Mouse (Mus musculus) midbrain, embryonic 11.5 days (tissue): ENCODE data around the gene Nufip2. TPM values are rescaled to one million over a fixed set of nuclear protein-coding genes. Genes with fewer than 3 reads are reported as not detected.

Source experiments
- ATAC-seq: fragments of 200-750 bp; cut with Nextera tagmentation; 2 replicates; pipeline ENCODE4 v1.8.0; 2017; ENCODE audit warnings: moderate TSS enrichment, moderate library complexity; ENCODE audit not compliant: low FRiP score
- DNase-seq: peaks from one replicate; pipeline ENCODE4 v3.0.0; 2015; ENCODE audit warnings: low spot score; ENCODE audit errors: missing footprints
- H3K27ac ChIP-seq: fragments of 300-500 bp; sonication (generic); 2 replicates; pipeline ENCODE4 v1.5.1; 2014; ENCODE audit warnings: low read depth, low read length
- H3K27me3 ChIP-seq: fragments of 300-500 bp; sonication (generic); 2 replicates; pipeline ENCODE4 v1.6.1; 2014; ENCODE audit warnings: mild to moderate bottlenecking, low read length, moderate library complexity, mixed read lengths; ENCODE audit not compliant: control insufficient read depth, insufficient read depth
- H3K36me3 ChIP-seq: fragments of 300-500 bp; sonication (generic); 2 replicates; pipeline ENCODE4 v1.6.1; 2014; ENCODE audit warnings: mild to moderate bottlenecking, low read length, moderate library complexity, mixed read lengths; ENCODE audit not compliant: control insufficient read depth, insufficient read depth
- H3K4me1 ChIP-seq: fragments of 300-500 bp; sonication (generic); 2 replicates; pipeline ENCODE4 v1.6.1; 2014; ENCODE audit warnings: low read length; ENCODE audit not compliant: control insufficient read depth, insufficient read depth
- H3K4me2 ChIP-seq: fragments of 300-500 bp; sonication (generic); 2 replicates; pipeline ENCODE4 v1.6.1; 2014; ENCODE audit warnings: mild to moderate bottlenecking, moderate library complexity
- H3K4me3 ChIP-seq: fragments of 300-500 bp; sonication (generic); 2 replicates; pipeline ENCODE4 v1.5.1; 2014; ENCODE audit warnings: low read depth, low read length
- H3K9ac ChIP-seq: fragments of 300-500 bp; sonication (generic); 2 replicates; pipeline ENCODE4 v1.6.1; 2014; ENCODE audit warnings: low read length
- H3K9me3 ChIP-seq: fragments of 300-500 bp; sonication (generic); 2 replicates; pipeline ENCODE4 v1.6.1; 2016; ENCODE audit warnings: low read length; ENCODE audit not compliant: control insufficient read depth
- WGBS: fragments of 180-500 bp; shearing (Covaris S2); extraction: QIAGEN DNeasy Blood & Tissue Kit; methylation state at CpG from one replicate; pipeline ENCODE4 v1.1.7; 2014; 5-methylcytosine and 5-hydroxymethylcytosine counted together
- polyA plus RNA-seq: library from polyadenylated mRNA; unstranded; fragments of >200 nt; fragmentation: Nextera tagmentation; extraction: Ambion mirVana; gene quantifications from 2 replicates; pipeline ENCODE4 v1.2.1, GENCODE M21; 2014

Gene Nufip2
- polyA plus RNA-seq, 1 experiment from 2014 or later: 4.8 TPM

DNA sequence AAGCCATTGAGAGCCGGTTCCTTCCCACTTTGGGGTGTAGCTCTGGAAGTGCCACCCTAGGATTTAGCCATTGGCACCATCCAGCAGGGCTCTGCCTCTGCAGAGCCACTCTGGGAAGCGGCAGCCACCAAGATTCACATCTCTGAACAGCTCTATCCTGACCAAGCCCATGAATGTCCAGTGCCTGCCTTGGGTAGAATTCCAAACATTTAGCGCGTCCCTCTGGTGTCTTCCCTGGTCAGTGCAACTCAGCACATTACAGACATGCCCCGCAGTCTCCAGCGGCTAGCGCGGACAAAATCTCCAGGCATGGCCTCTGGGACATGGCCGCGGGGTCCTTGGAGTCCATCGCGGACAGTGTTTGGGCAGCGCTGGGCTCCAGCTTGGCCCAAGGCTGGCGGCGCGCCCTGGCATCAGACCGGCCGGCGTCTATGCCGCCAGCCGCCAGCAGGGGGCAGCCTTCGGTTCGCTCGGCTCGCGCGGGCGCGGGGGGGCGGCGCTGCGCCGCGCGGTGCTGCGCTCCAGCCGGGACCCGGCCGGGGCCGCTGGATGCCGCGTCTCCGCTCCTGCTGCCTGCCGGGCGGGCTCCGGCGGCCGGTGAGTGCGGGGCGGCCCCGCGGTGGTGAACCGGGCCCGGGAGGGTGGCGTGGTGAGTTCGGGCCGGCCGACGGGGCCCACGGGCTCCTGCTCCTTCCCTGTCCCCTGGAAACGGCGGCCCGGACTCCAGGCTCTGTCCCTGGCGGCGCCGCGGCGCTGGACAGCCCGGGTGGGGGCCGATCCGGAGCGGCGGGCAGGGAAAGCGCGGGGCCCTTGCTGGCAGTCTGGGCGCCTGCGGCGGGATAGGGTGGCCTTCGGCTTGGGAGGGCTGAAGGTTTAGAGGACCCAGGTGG lies 77.1 kb downstream of the Nufip2 start, which contains the start of gene Myo18a:
Gene Myo18a, plus strand, starts transcription at position 464 of the 890 bp plus-strand sequence.
- peak; percentile 100 for DNase-seq
- H3K36me3 ChIP-seq: no peaks in the 10 kb centered on the region
- WGBS: 2% methylated on average over 49 of the region's 79 CpGs
- peak within 1 kb of the TSS; percentile 83 for H3K4me2 ChIP-seq
- peak within 1 kb of the TSS; percentile 93 for H3K27ac ChIP-seq
- ATAC-seq: peak; percentile 82
- peak within 1 kb of the TSS; percentile 99 for H3K9ac ChIP-seq
- H3K4me3 ChIP-seq: peak within 1 kb of the TSS; percentile 95
- H3K4me1 ChIP-seq: peaks cover 39% of the 10 kb centered on the region
- H3K9me3 ChIP-seq: no peaks in the 10 kb centered on the region
- no peaks in the 10 kb centered on the region for H3K27me3 ChIP-seq

DNA sequence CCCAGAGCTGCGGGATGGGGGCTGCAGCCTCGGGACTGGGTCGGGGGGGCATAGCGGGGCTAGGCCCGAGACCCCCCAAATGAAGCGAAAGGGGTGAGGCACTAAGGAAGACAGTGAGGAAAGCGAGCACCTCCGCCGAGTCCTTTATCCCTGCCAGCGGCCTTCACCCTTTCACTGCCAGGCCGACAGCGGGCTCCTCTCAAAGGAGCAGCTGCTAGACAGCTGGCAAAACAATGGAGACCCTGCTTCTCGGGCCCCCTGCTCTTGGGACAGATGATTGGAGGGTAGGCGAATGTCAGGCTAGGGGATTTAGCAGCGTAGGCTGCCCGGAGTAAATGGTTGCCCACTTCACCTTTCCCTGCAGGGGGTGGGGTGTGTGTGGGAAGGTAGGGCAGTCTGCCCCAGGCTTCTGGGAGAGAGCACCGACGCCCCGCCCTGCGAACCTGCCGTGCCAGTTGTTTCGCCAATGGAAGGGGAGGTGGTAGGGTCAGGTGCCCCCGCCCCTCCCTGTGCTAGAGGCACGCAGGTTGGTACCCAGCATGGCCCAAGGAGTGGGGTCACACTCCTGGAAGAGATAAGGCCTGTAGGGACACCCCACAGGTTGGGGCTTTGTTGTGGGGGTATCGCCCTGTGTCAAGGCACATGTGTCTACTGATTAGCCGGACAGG lies 77.9 kb downstream of the Nufip2 start:
- H3K36me3 ChIP-seq: no peaks in the 10 kb centered on the region
- H3K27ac ChIP-seq: peak overlapping the region; percentile 93
- peak; percentile 73 for ATAC-seq
- H3K9ac ChIP-seq: peak overlapping the region; percentile 99
- H3K27me3 ChIP-seq: no peaks in the 10 kb centered on the region
- H3K4me2 ChIP-seq: peak overlapping the region; percentile 83
- 6% methylated on average over 26 of the region's 26 CpGs for WGBS
- peak overlapping the region; percentile 95 for H3K4me3 ChIP-seq
- no peaks in the 10 kb centered on the region for H3K9me3 ChIP-seq
- peak; percentile 97 for DNase-seq
- H3K4me1 ChIP-seq: peaks cover 39% of the 10 kb centered on the region

DNA sequence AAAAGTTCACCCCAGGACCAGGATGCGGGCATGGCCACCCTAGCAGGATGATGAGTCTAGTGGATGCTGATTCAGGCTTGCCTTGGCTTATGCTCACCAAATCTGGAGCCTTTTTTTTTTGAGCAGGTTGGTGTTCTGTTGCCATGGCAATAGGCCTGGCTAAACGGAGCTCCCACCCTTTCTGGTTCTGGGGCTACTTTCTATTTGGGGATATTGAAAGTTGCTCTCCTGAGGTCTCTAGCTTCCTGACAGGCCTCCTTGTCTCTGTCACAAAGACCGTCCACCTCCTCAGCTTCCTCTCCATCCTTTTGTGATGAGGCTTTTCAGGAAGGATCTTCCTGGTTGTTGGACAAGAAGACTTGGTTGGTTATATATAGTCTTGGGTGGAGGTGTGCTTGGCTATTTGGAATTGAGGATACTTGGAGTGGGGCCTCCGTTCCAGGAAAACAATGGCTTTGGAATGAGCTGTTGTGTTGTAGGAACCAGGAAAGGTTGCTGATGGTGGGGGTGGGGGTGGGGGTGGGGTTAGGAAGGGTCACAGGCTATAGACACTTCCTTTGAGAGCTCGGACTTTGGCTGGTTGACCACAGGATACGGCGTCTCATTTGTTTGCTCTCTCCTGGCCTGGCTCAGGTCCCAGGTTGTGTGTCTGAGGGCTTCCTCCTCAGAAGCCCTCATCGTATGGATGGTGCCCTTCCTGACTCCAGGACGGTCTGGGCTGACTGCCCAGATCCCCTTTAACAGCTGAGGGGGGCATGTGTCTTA lies 78.9 kb downstream of the Nufip2 start:
- no peaks in the 10 kb centered on the region for H3K36me3 ChIP-seq
- no peaks in the 10 kb centered on the region for H3K27me3 ChIP-seq
- H3K4me1 ChIP-seq: peaks cover 39% of the 10 kb centered on the region
- 58% methylated on average over 9 of the region's 9 CpGs for WGBS
- 0 out of 2 replicates have a peak overlapping the region, but pooled peaks have one; percentile 99 for H3K9ac ChIP-seq
- DNase-seq (no peak), ATAC-seq (no peak)
- H3K9me3 ChIP-seq: no peaks in the 10 kb centered on the region
- H3K27ac ChIP-seq: no peak overlapping the region
- peak overlapping the region; percentile 95; the same call in 1 of the 2 replicates for H3K4me3 ChIP-seq
- H3K4me2 ChIP-seq: peak overlapping the region; percentile 83

DNA sequence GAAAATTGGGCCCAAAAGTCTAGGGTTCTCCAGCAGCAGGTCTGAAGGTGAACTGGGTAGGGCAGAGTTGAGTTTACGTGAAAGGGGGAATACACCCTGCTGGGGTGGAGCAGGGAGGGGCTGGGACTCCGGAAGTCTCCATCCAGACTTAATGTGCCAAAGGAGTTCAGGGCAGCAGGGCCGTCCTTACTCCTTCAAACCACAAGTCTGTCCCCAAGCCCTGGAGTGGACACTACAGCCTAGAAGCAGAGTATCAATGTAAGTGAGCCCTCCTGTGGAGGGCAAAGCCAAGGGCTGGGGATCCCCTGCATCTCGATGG lies 79.5 kb downstream of the Nufip2 start:
- H3K36me3 ChIP-seq: no peaks in the 10 kb centered on the region
- 0 out of 2 replicates have a peak overlapping the region, but pooled peaks have one; percentile 9 for H3K9ac ChIP-seq
- H3K4me3 ChIP-seq: peak overlapping the region; percentile 9; the same call in 1 of the 2 replicates
- WGBS: 42% methylated on average over 4 of the region's 4 CpGs
- DNase-seq (no peak), ATAC-seq (no peak)
- H3K4me1 ChIP-seq: peaks cover 39% of the 10 kb centered on the region
- H3K27me3 ChIP-seq: no peaks in the 10 kb centered on the region
- no peaks in the 10 kb centered on the region for H3K9me3 ChIP-seq
- no peak overlapping the region for H3K27ac ChIP-seq
- H3K4me2 ChIP-seq: peak overlapping the region; percentile 83; the same call in 1 of the 2 replicates

DNA sequence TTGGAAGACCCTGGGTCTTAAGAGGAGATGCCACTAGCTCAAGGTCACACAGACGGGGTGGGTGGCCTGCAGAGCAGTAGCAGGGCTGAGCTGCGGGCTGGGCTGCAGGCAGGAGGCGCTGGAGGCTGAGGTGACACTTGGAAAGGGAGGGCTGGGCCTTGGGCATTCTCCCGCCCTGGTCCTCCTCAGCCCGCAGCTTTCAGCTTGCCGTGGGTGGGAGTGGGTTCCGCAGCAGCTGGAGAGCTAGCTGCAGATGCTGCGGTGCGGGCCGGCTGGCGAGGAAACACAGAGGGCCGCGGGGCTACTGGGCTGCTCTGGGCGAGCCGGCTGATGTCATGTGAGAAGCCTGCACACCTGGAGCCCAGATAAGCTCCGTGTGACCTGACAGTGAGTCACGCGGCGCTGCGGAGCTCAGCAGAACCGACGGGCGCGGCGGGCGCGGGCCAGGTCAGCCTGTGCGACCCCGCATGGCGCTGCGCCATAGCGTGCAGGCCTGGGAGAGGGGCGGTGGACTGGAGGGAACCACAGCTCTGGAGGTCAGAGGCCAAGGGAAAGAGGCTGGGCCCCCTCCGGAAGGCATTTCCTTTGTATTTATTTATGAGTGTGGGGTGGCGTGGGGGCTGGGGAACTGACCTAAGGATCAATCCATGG lies 80.5 kb downstream of the Nufip2 start:
- no peaks in the 10 kb centered on the region for H3K9me3 ChIP-seq
- peak overlapping the region; percentile 52 for H3K9ac ChIP-seq
- peak overlapping the region; percentile 58 for H3K4me2 ChIP-seq
- H3K27me3 ChIP-seq: no peaks in the 10 kb centered on the region
- DNase-seq: peak; percentile 93
- H3K4me1 ChIP-seq: peaks cover 39% of the 10 kb centered on the region
- H3K27ac ChIP-seq: no peak overlapping the region; the same call in 1 of the 2 replicates
- 2% methylated on average over 35 of the region's 35 CpGs for WGBS
- H3K4me3 ChIP-seq: peak overlapping the region; percentile 28
- no peaks in the 10 kb centered on the region for H3K36me3 ChIP-seq
- peak; percentile 26 for ATAC-seq

DNA sequence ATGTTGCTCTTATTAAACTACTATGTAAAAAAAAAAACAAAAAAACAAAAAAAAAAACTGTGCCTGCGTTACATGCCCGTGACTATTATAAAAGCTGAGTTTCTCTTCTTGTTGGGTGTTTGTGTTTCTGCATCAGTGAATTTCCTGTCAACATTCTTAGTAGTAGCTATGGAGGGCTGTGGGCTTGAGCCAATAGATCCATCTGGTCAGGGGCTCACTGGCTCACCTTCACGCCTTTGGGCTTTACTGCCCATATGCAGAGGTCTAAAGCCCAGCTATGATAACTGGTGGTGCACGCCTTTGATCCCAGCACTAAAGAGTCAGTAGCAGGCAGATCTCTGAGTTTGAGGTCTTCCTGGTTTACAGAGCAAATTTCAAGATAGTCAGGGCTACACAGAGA lies 83.5 kb downstream of the Nufip2 start:
- H3K27me3 ChIP-seq: no peaks in the 10 kb centered on the region
- no peak overlapping the region for H3K27ac ChIP-seq
- H3K4me3 ChIP-seq: no peak overlapping the region
- DNase-seq: no peak
- 76% methylated on average over 4 of the region's 4 CpGs for WGBS
- no peaks in the 10 kb centered on the region for H3K9me3 ChIP-seq
- ATAC-seq: no peak
- no peak overlapping the region for H3K4me2 ChIP-seq
- H3K36me3 ChIP-seq: no peaks in the 10 kb centered on the region
- H3K4me1 ChIP-seq: peaks cover 27% of the 10 kb centered on the region
- H3K9ac ChIP-seq: no peak overlapping the region

DNA sequence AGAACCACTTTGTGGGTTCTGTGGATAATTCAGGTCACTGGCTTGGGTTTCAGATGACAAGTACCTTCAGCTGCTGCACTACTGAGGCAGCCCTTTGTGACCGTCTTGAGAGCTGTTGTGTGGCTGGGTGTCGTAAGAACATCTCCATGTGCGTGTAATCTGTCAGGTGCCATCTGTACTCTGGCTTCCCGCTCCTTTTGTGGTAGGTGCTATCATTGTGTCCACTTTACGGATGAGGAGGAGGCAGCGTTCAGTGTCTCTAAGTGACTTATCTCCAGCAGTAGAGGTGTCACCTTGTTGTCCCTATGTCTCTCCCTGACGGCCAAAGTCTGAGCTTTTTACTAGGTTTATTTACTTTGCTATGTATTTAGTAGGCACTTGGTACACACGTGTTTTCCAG lies 84.4 kb downstream of the Nufip2 start:
- Histone ChIP-seq H3K4me2 (no peak overlapping the region), H3K4me1 (peaks cover 18% of the 10 kb centered on the region), H3K9ac (no peak overlapping the region), H3K4me3 (no peak overlapping the region), H3K36me3 (no peaks in the 10 kb centered on the region), H3K27ac (no peak overlapping the region), H3K9me3 (no peaks in the 10 kb centered on the region), H3K27me3 (no peaks in the 10 kb centered on the region)
- WGBS: 84% methylated on average over 8 of the region's 8 CpGs
- DNase-seq: peak; percentile 44
- ATAC-seq: no peak

DNA sequence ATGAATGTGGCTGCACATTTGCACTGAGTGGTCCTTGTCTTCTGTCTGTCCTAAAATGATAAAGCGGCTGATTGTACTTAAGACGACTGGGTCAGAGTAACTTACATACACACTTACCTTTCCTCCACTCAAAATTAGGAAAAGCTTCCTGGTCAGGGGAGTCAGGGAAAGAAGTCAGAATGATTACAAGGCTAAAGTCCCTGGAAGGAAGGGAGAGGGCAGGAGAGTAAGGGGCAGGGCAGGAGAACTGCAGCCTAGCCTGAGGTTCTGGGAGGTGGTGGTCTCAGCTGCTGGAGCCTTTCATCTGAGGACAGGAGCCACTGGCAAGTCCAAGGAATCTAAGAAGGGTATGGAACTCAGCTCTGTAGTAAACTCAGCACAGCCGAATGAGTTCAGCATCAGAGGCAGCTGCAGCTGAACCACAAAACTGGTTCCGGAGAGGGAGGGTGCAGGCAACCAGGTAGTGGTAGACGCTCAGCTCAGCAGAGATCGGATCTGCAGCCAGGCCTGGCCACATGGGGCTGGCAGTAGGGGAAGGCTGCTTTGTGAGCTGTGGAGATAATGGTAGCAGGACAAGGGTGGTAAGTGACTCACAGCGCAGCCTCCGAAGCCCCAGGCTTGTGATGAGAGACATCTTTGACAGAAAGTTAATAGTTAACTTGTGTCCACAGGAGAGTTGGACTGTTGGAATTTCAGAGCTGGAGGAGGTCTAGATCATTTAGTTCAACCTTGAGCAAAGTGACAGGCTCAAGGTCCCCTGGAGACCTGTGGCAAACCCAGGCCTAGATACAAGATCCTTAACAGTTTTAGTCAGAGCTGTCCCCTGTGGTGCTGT lies 86.1 kb downstream of the Nufip2 start:
- ATAC-seq (no peak), DNase-seq (peak; percentile 67)
- Histone ChIP-seq H3K4me2 (no peak overlapping the region), H3K27ac (no peak overlapping the region), H3K36me3 (no peaks in the 10 kb centered on the region), H3K27me3 (no peaks in the 10 kb centered on the region), H3K4me1 (peaks cover under 1% of the 10 kb centered on the region), H3K9me3 (no peaks in the 10 kb centered on the region), H3K9ac (no peak overlapping the region), H3K4me3 (no peak overlapping the region)
- WGBS: 75% methylated on average over 8 of the region's 8 CpGs
